Mouse (Mus musculus) frontal cortex, postnatal 14 days (tissue): ENCODE data around the gene Tmem19.
A peak's percentile ranks its signal among the peaks of the same experiment; 100 is the strongest.
"Not testable (repeated sequence)": the region's sequence is repeated elsewhere in the genome, so short reads cannot be mapped to it uniquely, and the experiment has no call there.

Experiments used
- DNase-seq, 2 experiments: peaks; one replicate each; pipeline ENCODE4 v3.0.0; 2022; ENCODE audit warnings: low spot score in 2 of 2

Gene Tmem19

GRCm38 (mm10) chr10:115349029-115349428, 13.3 kb downstream of the Tmem19 start:
- DNase-seq = no peak

DNA sequence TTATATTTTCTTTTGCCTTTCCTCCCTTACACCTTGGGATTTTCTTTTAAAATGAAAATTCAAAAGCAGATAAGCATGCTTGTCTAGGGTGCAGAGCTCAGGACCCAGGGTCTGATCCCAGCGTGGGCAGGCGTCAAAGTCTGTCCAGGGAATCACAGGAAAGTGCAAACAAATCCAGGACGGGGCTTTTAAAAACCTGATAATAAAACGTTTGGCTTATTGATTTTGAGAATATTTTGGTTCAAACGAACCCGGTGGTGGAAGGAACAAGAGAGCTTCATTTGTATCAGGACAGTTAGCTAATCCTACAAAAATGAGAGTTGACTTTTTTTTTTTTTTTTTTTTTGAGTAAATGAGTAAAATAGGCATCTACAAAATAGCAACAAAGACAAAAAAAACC, 14.2 kb downstream of the Tmem19 start:
- DNase-seq = no peak

- DNase-seq = no peak
Observed at GRCm38 (mm10) chr10:115346444-115346843, 15.9 kb downstream of the Tmem19 start.

DNA sequence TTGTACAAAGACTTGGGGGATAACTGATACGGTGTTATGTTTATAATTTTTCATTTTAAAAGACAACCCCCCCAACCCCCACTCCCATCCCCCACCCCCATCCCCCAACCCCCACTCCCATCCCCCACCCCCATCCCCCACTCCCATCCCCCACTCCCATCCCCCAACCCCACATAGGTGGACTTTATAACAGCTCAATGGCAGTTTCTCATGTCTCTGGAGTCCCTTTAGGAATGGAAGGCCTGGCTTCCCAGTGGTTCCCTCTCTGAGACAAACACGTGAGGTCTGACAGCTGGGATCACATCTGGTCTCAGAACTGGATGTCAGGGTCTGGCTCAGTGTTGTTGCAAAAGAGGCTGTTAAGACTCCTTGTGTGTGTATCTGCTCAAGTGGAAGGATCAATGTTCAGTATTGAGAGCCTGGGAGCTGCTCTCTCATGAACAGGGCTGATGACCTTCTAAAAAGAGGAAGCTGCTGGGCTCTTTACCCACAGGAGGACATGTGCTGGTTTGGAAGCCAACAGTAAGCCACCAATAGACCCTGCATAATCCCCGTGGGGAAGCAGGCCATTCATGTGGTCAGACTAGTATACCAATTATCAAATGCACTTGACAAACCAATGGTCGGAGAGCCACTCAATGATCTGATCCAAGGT, 19.4 kb downstream of the Tmem19 start:
- no peak for DNase-seq

GRCm38 (mm10) chr10:115339820-115340328, 22.4 kb downstream of the Tmem19 start:
- DNase-seq = no peak

GRCm38 (mm10) chr10:115336901-115337300, 25.4 kb downstream of the Tmem19 start:
- no peak for DNase-seq

DNA sequence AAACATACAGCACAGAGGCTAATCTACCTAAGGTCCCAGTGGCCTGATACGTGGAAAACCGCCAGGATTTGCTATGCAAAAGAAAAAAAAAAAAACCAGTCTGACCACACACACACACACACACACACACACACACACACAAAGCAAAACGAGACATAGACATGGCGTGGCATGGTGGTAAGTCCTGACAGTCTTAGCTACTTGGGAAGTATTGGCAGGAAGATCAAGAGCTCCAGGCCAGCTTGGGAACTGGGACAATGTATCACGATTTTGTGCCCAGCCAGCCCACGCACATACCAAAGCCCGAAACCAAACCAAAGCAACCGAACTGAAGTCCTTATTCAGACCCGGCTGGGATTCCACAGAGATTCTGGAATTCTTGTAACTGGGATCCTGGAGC, 28.8 kb downstream of the Tmem19 start:
- DNase-seq = no peak

- no peak for DNase-seq
Observed at GRCm38 (mm10) chr10:115332997-115333396, 29.3 kb downstream of the Tmem19 start.

- DNase-seq = no peak
Observed at GRCm38 (mm10) chr10:115332420-115332952, 29.8 kb downstream of the Tmem19 start.

DNA sequence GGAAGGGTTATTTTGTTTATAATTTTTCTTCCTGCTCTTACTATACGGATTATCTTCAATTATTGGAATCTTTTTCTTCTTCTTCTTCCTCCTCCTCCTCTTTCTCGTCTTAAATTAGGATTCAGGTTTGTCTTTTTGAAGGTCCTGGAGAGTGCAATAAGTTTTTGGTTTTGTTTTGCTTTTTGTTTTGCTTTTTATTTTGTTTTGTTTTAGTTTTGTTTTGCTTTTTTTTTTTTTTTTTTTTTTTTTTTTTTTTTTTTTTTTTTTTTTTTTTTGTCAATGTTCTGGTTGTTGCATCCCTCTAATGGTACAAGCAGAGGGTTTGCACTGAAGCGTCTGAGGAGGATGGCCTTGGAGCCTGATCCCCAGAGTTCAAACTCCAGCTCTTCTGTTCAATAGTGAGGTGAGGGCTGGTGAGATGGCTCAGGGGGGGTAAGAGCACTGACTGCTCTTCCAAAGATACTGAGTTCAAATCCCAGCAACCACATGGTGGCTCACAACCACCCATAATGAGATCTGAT, 33.2 kb downstream of the Tmem19 start:
- no peak for DNase-seq

DNA sequence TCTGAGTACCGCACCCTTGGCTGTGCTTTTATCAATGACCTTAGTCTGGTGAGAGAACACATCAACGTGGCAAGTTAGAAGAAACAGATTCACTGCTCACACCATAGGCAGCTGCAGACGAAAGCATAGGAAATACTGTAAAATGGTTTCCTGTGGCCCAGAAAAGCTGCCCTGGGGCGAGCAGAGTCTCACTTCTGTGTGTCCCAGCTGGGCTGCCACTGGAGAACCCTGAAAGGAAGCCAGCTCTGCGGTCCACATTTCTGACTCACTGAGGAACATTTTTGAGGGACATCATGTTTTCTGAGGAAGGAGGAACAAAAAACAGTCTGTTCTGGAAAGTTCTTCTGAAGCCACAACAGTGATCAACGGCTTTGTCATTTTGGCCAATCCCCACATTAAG, 33.8 kb downstream of the Tmem19 start:
- DNase-seq = no peak

DNA sequence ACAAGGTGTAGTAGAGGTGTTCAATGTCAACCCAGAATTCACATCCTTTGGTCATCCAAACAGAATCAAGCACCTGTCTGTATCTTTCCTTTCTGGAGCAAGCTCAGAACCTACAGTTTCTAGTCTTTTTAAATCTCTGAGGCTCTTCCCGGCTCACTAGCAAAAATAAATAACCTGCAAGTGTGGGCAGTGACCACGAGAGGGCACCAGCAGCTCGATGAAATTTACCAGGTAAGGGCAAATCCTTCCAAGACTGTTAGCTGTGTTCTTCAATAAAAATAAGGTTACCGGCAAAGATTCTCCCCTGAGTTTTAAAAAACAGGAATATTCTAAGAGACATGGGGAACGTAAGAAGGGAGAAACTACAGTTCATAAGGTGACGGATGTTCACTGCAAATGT, 39.0 kb downstream of the Tmem19 start:
- DNase-seq = peak; percentile 40 to 66

GRCm38 (mm10) chr10:115321317-115322035, 40.8 kb downstream of the Tmem19 start:
- DNase-seq = no peak

GRCm38 (mm10) chr10:115318388-115318787, 43.9 kb downstream of the Tmem19 start:
- DNase-seq = not testable (repeated sequence)

GRCm38 (mm10) chr10:115316313-115316712, 46.0 kb downstream of the Tmem19 start:
- no peak for DNase-seq

DNA sequence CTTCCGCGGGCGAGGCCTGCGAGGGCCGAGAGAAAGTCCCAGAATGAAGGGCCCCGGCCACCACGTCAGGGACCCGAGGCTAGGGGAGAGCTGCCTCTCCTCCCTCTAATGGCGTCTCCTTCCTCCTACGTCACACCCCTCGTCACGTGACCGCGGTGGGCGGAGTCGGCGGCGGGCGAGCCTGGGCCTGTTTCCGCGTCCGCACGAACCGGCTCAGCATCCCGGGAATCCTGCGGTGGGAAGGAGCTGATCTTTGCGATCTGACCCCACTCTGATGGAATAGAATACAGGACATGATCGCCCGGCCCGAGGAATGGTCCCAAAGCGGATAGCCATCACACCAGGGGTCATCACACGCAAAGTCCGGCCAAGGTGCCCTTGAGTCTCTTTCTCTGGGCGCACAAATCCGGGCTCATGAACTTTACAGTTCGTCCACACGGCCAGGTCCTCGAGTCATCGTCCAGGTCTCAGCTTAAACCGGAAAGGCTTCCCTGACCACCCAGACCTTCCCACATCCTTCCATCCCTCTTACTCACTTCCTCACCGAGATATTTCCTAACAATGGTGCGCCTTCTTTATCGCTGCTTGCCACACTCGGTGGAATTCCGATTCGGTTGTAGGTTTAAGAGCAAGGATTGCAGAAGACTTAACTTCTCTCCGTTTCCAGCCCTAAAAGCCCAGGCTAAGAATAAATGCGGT, 46.7 kb downstream of the Tmem19 start, which contains the start of gene Rab21:
Gene Rab21, minus strand, starts transcription at position 122 of the 699 bp plus-strand sequence.
- DNase-seq = peak; percentile 91 to 98

GRCm38 (mm10) chr10:115314582-115315452, 47.5 kb downstream of the Tmem19 start:
- peak; percentile 8 to 19 for DNase-seq

- no peak for DNase-seq
Observed at GRCm38 (mm10) chr10:115314287-115314581, 48.1 kb downstream of the Tmem19 start.

GRCm38 (mm10) chr10:115313641-115314286, 48.5 kb downstream of the Tmem19 start:
- DNase-seq = no peak

DNA sequence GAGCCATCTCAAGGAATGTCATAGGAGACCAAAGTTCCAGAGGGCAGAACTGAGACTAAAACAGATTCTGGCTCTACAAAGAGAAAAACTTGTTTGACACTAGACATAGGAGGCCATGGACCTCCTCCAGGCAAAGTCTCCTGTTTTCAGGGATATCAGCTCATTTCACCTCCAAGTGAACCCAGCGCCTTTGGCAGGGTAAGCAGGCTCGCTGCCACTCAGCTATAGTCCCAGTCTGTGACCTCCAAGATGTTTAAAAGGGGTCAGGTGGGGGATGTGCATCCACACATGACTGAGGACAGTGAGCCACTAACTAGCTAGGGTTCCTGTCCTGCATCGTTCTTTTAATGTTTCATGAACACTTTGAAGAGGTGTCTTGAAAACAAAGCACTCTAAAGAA, 49.6 kb downstream of the Tmem19 start:
- DNase-seq = no peak

DNA sequence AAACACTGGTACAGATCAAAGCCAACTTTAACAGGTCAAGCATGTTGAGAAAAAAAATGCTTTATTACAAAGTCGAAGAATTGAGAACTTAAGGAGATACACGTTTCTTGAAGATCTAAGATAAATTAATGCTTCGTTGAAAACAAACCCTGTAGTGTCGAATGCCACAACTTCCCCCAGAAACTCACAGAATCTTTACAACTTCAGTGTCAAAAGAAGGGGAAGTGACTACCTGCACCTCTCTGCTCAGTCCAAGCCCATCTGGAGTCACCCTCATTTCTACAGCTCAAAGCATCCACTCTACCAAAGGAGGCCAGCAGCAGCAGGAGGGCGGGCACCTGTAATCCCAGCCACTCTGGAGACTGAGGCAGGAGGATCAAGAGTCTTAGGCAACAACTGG, 50.1 kb downstream of the Tmem19 start:
- DNase-seq = no peak
